Mouse (Mus musculus) left cerebral cortex, postnatal 4 days (tissue): ENCODE data around the gene Nmur2. TPM values are rescaled to one million over a fixed set of nuclear protein-coding genes. Genes with fewer than 3 reads are reported as not detected.

Experiments
- DNase-seq: peaks from one replicate; pipeline ENCODE4 v3.0.0-alpha.2; 2022
- intact Hi-C: fragments of 180-260 bp; cut with DNase I; formaldehyde crosslinking; loops from one replicate; pipeline ENCODE4 v1.15.1; 2025
- total RNA-seq, 2 experiments: library from RNA; stranded (reverse); gene quantifications; 2 replicates each; pipeline ENCODE4 v1.2.3; 2021

Nmur2 gene
- not detected for total RNA-seq

DNA sequence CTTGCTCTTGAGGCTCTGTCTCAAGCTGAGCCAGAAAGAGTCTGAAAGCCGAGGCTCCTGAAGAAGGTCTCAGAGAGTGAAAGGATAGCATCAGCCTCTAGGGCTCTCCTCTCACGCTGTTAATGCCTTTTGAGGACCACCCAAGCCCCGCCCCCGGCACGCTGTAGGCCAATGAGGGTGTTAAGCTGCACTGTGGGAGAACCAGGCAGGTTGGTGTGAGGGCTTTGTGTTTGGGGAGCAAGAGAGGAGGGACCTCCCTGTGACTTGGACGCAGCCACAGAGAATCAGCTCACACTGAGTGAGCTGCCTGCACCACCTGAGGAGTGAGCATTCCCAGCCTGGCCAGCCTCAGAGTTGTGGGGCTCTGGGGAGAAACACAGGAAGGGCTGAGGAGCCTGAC is at the start of gene Nmur2:
Nmur2 (minus strand) TSS at position 94 of the 400 bp plus-strand sequence.
- DNase-seq: peak; percentile 22
- intact Hi-C loops: no loop called here

DNA sequence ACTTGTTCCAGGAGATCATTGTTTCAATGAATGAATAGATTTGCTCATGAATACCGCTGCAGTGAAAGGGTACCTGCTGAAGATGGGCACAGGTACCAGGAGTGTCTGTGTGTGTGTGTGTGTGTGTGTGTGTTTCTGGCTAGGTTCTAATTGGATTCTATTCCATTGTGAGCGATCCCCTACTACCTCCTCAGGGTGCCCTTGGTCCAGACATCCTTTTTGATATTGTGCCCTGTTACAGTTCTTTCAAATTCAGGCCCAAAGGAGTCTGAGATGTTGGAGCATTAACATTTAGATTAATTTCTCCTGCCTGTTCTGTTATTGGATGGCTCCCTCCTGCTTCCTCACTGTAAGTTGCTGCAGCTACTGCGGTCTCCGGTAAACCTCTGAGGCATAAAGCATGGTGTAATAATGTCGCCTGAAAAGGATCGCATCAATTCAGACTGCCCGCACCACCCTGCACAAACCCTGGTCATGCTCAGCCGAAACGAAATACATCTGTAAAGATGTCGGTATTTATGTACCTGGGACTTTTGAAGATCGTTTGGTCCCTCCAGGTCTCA is 48.4 kb upstream of the Nmur2 start:
- DNase-seq: no peak
- intact Hi-C loops: no loop called here

DNA sequence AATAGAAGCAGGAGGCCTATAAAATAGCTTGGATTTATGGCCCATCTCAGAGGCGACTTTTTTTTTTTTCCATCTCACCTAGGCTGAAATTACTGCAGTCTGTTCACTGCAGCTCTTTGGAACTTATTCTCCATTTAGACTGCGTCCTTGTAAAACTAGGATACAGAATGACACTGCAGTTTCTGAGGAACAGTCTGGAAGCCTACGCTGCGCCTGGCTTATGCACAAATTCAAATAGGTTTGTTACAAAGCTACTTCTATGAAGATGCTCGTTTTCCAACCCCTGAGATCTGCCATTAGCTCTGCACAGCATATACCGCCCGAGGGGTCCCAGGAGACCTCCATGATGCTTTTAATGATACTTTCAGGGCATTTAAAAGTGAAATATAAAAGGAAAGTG is 31.3 kb upstream of the Nmur2 start:
- DNase-seq: no peak
- intact Hi-C loops: no loop called here

GRCm38 (mm10) chr11:56069658-56070057 is 28.8 kb upstream of the Nmur2 start:
- intact Hi-C loops: no loop called here
- no peak for DNase-seq

DNA sequence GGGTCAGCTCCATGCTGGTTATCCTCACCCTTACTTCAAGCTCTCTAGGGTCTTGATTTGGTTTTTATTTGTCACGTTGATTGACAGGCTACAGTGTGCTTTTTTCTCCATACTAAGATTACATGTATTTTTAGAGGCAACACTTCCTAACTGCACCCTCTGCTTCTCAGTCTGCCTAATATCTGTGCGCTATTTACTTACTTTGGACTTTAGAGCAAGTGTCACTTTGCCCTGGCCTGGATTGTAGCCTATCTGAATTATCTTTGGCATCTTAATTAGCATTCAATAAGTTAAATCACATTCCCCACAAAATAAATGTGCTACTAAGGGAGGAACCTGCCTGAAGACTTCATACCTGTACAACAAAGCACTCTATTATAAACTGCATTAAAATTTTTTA is 24.3 kb upstream of the Nmur2 start:
- no peak for DNase-seq
- intact Hi-C loops: no loop called here

DNA sequence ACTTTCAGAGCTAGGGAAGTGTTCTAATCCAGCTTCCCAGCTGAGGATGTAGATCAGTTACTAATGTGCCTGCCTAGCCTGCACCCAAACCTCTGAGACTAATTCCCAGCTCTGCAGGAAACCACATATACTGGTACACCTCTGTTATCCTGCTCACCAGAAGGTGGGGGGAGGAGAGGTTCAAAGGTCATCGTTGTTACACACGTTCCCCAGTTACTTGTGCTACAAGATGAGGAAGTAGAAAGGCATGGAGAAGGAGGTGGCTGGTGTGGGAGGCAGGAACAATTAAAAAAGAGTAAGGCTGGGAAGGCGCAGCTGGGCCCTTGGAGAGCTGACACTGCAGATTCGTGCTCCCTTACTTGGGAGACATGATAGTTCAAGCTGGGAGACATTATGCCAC is 23.8 kb upstream of the Nmur2 start:
- intact Hi-C loops: no loop called here

GRCm38 (mm10) chr11:56059236-56059635 is 18.4 kb upstream of the Nmur2 start:
- intact Hi-C loops: no loop called here

More for the DNA sequence above, 23.8 kb upstream of the Nmur2 start:
- DNase-seq: no peak

DNA sequence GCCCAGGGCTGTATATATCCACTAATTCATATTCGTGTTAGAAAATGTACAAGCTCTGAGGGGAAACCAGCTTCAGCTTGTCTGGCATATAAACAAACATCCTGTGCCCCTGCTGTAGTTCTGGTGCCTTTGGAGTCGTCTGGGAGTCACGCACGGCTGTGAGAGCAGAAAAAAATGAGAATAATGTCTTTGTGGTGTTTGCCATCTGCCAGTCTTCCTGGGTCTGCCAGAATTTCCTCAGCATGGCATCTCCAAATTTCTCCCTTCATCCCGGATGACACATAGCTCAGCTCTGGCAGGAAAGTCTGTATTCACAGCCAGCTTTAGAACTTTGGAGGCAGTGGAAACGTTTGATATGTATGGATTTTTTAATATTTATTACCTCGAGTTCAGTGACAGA is 13.6 kb upstream of the Nmur2 start:
- DNase-seq: peak; percentile 27
- intact Hi-C loops: no loop called here

More at GRCm38 (mm10) chr11:56059236-56059635, 18.4 kb upstream of the Nmur2 start:
- no peak for DNase-seq

GRCm38 (mm10) chr11:56026854-56027253 is 14.0 kb downstream of the Nmur2 start:
- intact Hi-C loops: no loop called here
- peak; percentile 10 for DNase-seq

DNA sequence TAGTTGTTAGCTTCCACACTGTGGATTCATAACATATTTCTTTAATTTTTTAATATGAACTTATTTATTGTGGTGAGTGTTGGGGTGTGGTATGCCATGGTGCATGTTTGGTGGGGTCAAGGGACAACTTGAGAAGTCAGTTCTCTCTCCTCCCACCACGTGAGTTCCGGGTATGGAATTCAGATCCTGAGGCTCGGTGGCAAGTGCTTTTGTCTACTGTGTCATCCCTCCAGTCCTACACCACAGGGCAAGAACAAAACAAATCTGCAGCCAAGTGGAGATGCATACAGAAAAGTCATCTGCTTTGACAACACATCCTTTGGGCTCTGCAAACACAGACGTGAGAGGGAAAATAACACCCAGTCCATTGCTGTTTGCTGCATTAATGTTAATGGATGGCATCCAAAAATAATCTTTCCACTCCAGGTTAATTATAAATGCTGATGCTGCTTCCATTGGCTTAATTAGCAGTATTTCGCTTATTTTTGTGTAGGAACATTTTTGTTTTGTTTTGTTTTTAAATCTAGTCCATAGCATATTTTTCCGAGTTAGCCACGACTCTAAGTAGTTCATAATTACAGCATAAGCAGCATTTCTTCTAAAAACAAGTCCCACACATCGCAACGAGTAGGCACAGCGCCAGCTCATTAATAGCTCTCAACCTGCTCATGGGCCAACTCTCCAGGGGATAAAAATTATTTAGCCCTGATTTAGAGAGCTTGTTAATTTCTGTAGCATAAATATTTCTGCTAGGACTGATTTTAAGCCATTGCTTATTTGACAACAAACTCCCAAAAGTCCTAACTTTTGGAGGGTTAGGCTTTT is 14.9 kb downstream of the Nmur2 start:
- intact Hi-C loops: no loop called here
- DNase-seq: peak; percentile 75

DNA sequence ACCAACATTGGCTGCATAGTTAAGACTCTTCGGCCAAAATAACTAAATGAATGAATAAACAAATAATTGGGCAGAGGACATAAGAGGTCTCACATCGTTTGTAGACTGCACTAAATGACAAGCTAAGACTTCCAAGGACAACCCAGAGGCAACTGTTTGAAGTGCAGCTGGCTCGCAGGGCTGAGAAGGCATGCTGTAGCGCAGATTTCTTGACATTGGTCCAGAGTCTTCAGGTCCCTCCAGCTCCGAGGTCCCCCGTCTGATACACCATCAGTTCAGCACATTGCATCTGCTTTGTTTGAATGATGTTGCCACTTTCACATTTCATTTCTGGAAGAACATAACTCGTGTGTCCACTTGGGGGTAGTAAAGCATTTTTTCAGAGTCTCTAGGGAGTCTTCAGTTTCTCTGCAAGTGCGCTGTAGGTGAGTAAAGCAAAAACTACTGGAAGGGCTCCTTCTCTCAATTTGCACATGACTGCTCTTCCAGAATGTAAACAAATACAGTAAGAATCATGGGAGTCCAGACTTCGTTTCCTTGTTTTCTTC is 27.2 kb downstream of the Nmur2 start:
- peak; percentile 12 for DNase-seq
- intact Hi-C loops: loop anchor here (2.0 kb wide), 1 partner anchor 91 kb away; no protein-coding TSS in a partner anchor

GRCm38 (mm10) chr11:56012396-56012795 is 28.4 kb downstream of the Nmur2 start:
- no peak for DNase-seq
- intact Hi-C loops: loop anchor here (2.0 kb wide), 1 partner anchor 92 kb away; no protein-coding TSS in a partner anchor

- DNase-seq: no peak
- intact Hi-C loops: no loop called here
Observed at GRCm38 (mm10) chr11:56008277-56008676, 32.5 kb downstream of the Nmur2 start.

DNA sequence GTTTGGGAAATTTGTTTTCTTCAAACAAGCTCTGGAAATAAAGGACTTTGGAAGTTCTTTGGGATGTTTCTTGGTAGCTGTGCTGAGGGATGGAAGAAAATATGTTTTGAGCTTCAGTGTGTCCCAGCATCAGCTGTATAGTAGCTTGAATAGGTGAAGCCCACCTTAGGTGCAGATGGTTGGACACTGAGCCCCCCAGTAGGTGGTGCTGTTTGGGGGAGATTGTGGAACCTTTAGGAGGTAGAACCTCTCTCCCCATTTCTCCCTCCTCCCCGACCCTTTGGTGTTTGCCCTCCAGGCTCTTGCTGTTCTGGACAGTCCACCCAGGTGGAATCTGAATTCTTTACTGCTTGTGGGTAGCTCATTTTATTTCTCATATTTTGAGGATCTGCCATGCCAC is 48.0 kb downstream of the Nmur2 start:
- peak; percentile 17 for DNase-seq
- intact Hi-C loops: no loop called here

DNA sequence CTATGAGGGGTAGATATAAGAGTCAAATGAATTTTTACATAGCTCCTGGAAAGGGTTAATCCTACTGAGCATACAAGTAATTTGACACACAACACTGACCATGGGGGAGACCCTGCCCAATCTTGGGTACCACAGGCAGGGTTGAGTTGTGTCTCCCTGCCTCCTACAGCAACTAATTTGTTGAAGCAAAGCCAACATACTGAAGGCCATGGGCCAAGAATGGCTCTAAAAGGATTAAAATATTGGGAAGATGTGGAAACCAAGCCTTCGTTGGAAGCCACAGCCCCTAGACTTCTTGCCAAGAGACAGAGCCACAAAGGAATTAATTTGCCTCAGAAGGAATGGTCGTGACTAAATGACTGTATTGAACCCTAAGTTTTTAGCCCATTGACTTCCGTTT is 48.7 kb downstream of the Nmur2 start:
- intact Hi-C loops: no loop called here
- DNase-seq: peak; percentile 57

GRCm38 (mm10) chr11:55991505-55992066 is 49.2 kb downstream of the Nmur2 start:
- peak; percentile 36 for DNase-seq
- intact Hi-C loops: loop anchor here (2.0 kb wide), 1 partner anchor 471 kb away; no protein-coding TSS in a partner anchor

DNA sequence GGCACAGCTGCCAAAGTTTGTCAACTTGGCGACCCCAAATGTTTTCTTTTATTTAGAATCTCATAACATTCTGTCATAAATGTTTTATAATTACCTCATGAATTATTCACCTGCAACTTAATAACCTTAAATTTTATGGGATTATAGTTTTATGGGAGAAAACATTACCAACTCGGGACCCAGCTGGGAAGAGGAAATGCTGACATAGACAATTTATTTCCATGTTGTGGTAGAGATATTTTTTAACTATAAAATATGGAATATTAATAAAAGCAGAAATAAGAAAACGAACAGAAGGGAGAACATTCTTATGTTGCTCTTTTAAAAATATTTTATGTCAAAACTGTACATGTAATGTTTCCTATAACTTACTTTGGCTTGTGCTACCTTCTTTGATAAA is 56.2 kb downstream of the Nmur2 start:
- DNase-seq: no peak
- intact Hi-C loops: no loop called here

DNA sequence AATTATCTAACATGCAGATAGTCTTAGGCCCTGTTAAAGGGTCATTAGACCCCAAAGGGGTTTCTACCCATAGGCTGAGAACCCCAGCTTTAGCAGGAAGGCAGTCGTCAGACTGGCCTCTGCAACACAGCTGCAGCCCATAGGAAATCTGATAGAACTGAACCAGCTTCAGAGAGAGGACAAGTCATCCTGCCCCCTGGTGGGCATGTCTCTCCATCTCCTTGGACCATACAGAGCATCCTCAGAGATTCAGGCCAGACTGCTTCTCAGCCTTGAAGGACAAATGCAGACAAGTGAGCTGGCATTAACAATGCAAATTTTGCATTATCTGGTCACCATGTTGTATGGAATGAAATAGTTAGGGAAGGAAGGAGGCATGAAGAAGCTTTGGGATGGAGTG is 59.2 kb downstream of the Nmur2 start:
- intact Hi-C loops: no loop called here
- DNase-seq: no peak

DNA sequence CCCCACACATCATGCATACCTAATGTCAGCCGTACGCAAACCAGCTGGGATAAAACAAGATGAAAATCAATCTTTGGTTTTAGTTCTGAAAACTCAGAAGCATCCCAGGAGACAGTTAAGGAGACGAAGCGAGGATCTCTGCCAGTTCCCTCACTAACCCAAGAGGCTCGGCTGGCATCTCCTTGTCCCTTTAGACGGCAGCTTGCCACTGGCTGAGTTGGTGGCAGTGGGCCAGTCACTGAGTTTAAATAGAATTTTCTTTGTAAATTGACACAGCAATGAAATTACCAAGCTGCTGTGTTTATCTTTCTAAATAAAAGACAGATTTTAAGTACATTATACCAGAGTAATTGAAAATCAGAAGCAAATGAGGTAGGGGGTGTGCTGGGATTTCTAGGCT is 62.7 kb downstream of the Nmur2 start:
- intact Hi-C loops: no loop called here
- DNase-seq: peak; percentile 48
